Mouse (Mus musculus) hindbrain, embryonic 10.5 days (tissue): ENCODE results near the gene Slc7a14. TPM values are rescaled to one million over a fixed set of nuclear protein-coding genes. Genes with fewer than 3 reads are reported as not detected.

Experiments
- DNase-seq: peaks from one replicate; pipeline ENCODE4 v3.0.0-alpha.2; 2017; ENCODE audit warnings: low spot score
- H3K27ac ChIP-seq: fragments of 300-500 bp; sonication (generic); 2 replicates; pipeline ENCODE4 v1.5.1; 2016; ENCODE audit warnings: mild to moderate bottlenecking, moderate library complexity
- H3K27me3 ChIP-seq: fragments of 300-500 bp; sonication (generic); 2 replicates; pipeline ENCODE4 v1.6.1; 2016; ENCODE audit warnings: mild to moderate bottlenecking; ENCODE audit not compliant: poor library complexity, insufficient read depth, severe bottlenecking
- H3K36me3 ChIP-seq: fragments of 300-500 bp; sonication (generic); 2 replicates; pipeline ENCODE4 v1.6.1; 2016; ENCODE audit warnings: mild to moderate bottlenecking, moderate library complexity
- H3K4me1 ChIP-seq: fragments of 300-500 bp; sonication (generic); replicated peaks from 2 replicates; pipeline ENCODE4 v1.6.1; 2016; ENCODE audit warnings: mild to moderate bottlenecking
- H3K4me3 ChIP-seq: fragments of 300-500 bp; sonication (generic); 2 replicates; pipeline ENCODE4 v1.5.1; 2016; ENCODE audit warnings: mild to moderate bottlenecking, moderate library complexity
- H3K9me3 ChIP-seq: fragments of 300-500 bp; sonication (generic); 2 replicates; pipeline ENCODE4 v1.6.1; 2016; ENCODE audit warnings: mild to moderate bottlenecking, moderate library complexity
- WGBS: fragments of 180-500 bp; shearing (Covaris S2); methylation state at CpG from one replicate; pipeline ENCODE4 v1.1.7; 2016; 5-methylcytosine and 5-hydroxymethylcytosine counted together
- polyA plus RNA-seq: library from polyadenylated mRNA; unstranded; fragments of >200 nt; fragmentation: Nextera tagmentation; extraction: Ambion mirVana; gene quantifications from 2 replicates; pipeline ENCODE4 v1.2.1, GENCODE M21; 2016

Gene Slc7a14
- 0.55 and 0.76 TPM in 2 replicates for polyA plus RNA-seq

DNA sequence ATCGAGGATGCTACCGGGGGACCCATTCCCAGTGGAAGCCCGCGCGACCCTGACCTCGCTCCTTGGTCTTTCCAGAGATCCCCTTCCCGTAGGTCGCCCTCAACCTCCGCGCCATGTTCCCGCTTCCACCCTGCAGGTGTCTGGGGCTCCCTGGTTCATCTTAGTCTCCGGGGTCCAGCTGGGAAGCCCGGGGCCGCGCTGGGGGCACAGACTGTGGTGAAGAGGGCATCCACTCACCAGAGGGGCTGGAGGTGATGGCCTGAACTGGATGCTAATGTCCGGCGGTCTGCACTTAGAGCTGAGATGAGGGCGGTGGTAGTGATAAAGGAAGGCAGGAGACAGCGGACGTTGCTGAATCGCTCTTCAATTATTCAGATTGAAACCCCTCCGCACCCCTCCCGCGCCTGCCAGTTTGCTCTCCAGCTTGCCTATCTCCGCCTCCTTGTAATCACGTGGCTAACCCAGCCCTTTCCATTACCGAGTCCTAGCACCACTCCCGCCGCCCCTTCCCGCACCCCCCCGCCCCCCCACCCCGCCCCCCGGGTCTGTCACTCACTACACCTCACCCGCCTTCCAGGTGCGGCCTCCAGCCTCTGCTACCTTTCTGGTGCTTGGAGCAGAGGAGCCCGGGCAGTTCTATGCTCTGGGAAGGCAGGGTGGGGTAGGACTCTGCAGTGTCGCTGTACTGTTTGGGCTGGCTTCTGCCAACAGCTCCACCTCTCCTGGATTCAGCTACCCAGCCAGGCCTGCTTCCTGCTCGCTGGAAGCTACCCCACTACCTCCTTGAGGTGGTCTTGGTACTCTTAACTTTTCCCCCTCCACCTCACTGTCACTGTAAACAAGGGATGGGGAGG, at the start of gene Slc7a14:
Gene Slc7a14 (minus strand): TSS at position 445 of the 854 bp plus-strand sequence.
- Histone ChIP-seq H3K27ac (peak within 1 kb of the TSS; percentile 75), H3K4me3 (peak within 1 kb of the TSS; percentile 61), H3K27me3 (peaks cover 40% of the 10 kb centered on the region), H3K9me3 (no peaks in the 10 kb centered on the region), H3K4me1 (peaks cover 17% of the 10 kb centered on the region), H3K36me3 (no peaks in the 10 kb centered on the region)
- peak; percentile 42 for DNase-seq
- WGBS, result 1% methylated on average over 36 of the region's 38 CpGs

DNA sequence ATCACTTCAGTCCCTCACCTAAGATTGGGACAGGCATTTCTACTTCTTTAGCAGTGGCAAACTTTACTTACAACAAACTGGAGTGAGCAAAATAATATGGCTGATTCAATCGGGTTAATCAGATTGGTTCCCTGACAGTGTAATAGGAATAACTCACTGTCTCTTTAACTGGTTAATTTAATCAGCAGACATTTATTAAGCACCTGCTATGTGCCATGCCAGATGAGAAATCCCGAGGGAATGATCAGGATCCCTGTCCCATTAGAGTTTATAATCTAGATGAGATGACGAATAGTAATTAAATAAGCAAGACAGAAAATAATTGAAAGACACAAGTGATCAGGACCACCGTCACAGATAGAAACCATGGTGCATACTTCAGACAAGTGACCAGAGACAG, 36.4 kb upstream of the Slc7a14 start:
- no peaks in the 10 kb centered on the region for H3K4me1 ChIP-seq
- 85% methylated on average over 4 of the region's 4 CpGs for WGBS
- no peaks in the 10 kb centered on the region for H3K27me3 ChIP-seq
- H3K36me3 ChIP-seq, result no peaks in the 10 kb centered on the region
- H3K27ac ChIP-seq, result no peak overlapping the region
- no peaks in the 10 kb centered on the region for H3K9me3 ChIP-seq
- no peak overlapping the region for H3K4me3 ChIP-seq
- DNase-seq, result no peak

DNA sequence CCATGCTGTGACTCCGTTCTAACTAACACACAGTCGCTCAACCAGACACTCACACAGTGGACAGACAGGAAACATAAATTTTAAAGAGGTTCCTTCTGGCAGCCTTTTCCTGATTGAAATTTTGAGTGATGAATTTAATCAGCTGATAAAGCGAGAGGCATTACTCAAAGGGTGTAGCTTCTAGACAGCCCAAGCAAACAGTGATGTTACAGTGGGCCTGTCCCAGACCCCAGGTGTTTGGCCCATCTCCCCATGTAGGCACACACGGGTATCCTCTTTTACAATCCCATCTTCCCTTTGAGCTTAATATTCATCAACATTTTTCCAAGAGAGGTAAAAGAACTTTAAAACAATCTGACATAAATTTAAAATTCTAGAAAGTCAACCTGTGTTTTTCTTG, 35.6 kb upstream of the Slc7a14 start:
- Histone ChIP-seq H3K27ac (no peak overlapping the region), H3K4me1 (no peaks in the 10 kb centered on the region), H3K27me3 (no peaks in the 10 kb centered on the region), H3K9me3 (no peaks in the 10 kb centered on the region), H3K4me3 (no peak overlapping the region), H3K36me3 (no peaks in the 10 kb centered on the region)
- no peak for DNase-seq
- WGBS, result 89% methylated on average over 4 of the region's 4 CpGs

DNA sequence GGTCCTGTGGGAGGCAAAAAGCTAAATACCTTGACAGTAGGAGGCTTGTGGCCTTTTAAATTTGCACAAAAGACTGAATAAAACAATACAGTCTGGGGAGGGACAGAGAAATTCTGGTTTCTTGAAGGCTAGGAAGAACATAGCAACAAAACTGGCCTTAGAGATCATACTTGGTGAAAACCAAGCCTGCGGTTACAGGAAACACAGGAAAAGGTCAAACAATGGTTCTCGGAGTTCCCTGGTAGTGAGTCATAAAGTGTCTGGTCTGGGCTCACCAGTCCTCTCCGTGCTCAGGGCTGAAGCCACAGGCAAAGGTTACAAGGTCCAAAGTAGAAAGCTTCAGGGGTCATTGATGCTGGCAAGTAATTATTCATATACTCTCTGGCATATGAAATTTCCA, 29.1 kb upstream of the Slc7a14 start:
- Histone ChIP-seq H3K4me1 (no peaks in the 10 kb centered on the region), H3K9me3 (no peaks in the 10 kb centered on the region), H3K27ac (no peak overlapping the region), H3K36me3 (no peaks in the 10 kb centered on the region), H3K4me3 (no peak overlapping the region), H3K27me3 (no peaks in the 10 kb centered on the region)
- DNase-seq, result no peak
- WGBS, result 78% methylated on average over 3 of the region's 3 CpGs

DNA sequence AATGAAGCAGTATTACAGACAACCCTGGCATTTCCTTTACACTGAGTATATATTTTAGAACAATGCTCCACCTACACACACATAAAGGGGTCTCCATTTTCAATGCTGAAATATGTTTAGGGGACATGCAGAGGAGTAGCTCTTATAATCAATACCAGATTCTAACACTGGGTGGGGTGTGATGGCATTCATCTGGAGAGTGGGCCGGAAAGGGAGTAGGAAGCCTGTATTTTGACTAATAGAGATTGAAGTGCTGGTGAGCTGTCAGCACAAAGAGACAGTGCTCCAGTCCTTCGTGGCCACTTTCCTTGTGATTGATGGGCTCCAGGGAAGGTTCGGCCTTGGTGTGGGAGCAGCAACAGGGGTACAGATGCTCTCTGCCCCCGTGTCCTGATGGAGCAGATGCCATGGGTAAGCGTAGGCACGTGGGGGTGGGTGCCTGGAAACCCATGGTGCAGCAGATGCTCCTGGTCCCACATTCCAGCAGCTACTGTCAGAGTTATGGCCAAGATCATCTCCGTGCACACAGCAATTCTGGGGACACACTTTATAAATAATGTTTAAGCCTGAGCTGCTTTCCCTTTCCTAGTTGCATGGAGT, 18.2 kb upstream of the Slc7a14 start:
- DNase-seq, result no peak
- WGBS, result 65% methylated on average over 7 of the region's 7 CpGs
- Histone ChIP-seq H3K27ac (no peak overlapping the region), H3K9me3 (no peaks in the 10 kb centered on the region), H3K4me1 (no peaks in the 10 kb centered on the region), H3K27me3 (no peaks in the 10 kb centered on the region), H3K4me3 (no peak overlapping the region), H3K36me3 (no peaks in the 10 kb centered on the region)

DNA sequence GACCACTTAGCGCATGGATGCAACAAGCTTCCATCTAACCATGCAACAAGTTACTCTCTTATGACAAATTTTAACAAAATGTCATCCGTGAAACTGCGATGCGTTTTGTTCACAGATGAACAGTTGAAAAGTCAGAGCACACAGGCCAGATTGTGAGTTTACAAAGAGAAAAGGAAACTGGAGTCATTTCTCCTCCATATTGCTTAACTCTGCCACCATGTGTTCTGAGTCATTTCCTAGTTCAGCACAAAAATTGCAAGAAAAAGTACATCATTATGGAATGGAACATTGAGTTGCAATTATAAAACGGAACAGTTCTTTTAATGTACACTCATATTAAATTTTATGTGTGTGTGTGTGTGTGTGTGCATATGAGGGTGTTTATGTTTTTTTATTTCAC, 17.6 kb upstream of the Slc7a14 start:
- 96% methylated on average over 5 of the region's 5 CpGs for WGBS
- H3K27me3 ChIP-seq, result no peaks in the 10 kb centered on the region

DNA sequence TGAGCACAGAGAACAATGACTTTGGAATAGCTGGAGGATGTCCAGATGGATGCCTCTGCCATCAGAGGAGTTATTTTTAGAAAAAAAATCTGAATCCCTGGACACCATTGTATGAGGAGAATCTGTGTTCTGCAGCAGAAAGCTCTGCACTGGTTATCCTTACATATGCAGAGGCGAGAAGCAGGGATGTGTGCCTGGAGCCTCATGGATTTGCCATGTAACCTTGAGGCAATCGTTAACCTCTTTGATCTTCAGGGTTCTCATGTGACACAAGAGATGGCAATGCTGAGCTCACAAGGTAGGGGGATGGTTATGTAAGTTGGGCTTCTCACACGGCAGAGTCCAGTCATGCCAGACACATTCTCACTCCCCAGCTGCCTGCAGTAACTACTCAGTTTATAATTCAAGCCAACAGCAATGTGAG, 14.1 kb upstream of the Slc7a14 start:
- Histone ChIP-seq H3K4me1 (no peaks in the 10 kb centered on the region), H3K4me3 (no peak overlapping the region), H3K9me3 (no peaks in the 10 kb centered on the region), H3K27me3 (no peaks in the 10 kb centered on the region), H3K27ac (no peak overlapping the region), H3K36me3 (no peaks in the 10 kb centered on the region)
- no peak for DNase-seq
- WGBS, result 69% methylated on average over 3 of the region's 3 CpGs

More for the DNA sequence above, 17.6 kb upstream of the Slc7a14 start:
- H3K36me3 ChIP-seq, result no peaks in the 10 kb centered on the region
- H3K27ac ChIP-seq, result no peak overlapping the region
- H3K9me3 ChIP-seq, result no peaks in the 10 kb centered on the region
- no peak for DNase-seq
- H3K4me3 ChIP-seq, result no peak overlapping the region
- H3K4me1 ChIP-seq, result no peaks in the 10 kb centered on the region

DNA sequence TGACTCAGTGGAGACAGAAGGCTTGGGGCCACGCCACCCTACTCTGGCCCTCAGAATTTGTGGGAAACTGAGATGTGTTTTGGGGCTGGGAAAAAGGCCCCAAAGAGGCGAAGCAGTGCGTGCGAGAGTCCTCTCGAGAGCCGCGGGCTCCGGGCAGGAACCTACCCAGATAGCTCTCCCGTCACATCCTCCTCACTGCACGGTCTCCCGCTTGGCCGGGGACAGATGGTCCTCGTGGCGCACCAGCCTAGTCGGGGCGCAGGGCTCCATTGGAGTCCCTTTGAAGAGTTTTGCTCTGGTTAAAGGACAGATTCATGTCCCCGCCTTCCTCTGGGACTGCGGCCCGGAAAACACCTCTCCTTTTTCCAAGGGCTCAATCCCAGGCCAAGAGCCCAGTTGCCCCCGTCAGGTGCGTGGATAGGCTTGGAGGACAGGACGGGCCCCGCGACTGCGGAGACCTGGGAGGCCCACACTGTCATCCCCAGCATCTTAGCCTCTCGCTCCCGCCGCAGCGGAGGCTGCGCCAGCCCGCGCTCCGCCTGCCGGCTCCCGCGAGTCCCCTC, 726 bp downstream of the Slc7a14 start:
- DNase-seq, result peak; percentile 38
- H3K9me3 ChIP-seq, result no peaks in the 10 kb centered on the region
- peak overlapping the region; percentile 61 for H3K4me3 ChIP-seq
- no peaks in the 10 kb centered on the region for H3K36me3 ChIP-seq
- peaks cover 40% of the 10 kb centered on the region for H3K27me3 ChIP-seq
- H3K27ac ChIP-seq, result peak overlapping the region; percentile 75
- WGBS, result 1% methylated on average over 36 of the region's 36 CpGs
- H3K4me1 ChIP-seq, result peaks cover 17% of the 10 kb centered on the region

DNA sequence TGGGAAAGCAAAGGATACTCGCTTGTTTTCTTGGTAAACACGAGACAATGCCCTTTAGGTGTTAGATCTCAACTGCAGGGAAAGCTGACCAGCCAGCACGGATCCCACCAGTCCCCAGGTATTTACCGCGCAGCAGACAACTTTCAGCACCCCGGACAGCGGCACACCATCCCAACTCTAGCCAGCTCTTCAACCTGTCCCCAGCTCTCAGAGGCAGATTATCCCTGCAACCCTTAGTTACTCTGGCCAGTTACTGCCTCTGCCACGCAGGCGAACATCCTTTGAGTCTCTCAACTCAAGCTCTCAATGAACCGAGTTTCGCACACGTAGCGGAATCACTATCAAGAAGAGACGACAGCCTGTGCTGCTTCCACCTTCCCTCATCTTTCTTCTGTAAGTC, 1.3 kb downstream of the Slc7a14 start:
- H3K27ac ChIP-seq, result no peak overlapping the region
- DNase-seq, result peak; percentile 70
- H3K27me3 ChIP-seq, result peaks cover 40% of the 10 kb centered on the region
- H3K4me3 ChIP-seq, result peak overlapping the region; percentile 61
- H3K9me3 ChIP-seq, result no peaks in the 10 kb centered on the region
- WGBS, result 3% methylated on average over 14 of the region's 14 CpGs
- H3K4me1 ChIP-seq, result peaks cover 17% of the 10 kb centered on the region
- no peaks in the 10 kb centered on the region for H3K36me3 ChIP-seq

DNA sequence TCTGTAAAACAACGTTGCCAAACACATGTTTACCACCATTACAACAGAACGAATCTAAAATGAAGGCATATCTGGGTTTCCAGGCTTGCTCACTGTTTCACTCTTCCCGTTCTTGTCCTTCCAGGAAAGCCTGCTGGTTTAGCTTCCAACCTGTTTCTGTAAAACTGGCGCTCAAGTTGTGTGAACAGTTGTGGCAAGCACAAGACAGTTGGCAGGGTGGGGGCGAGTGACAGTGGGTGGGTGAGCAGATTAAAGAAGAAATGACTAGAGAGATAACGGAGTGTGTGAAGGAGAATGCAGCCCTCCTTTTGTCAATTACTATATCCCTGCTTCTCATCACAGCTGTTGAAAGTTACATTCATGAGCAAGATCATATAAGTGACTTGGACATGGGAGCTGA, 2.2 kb downstream of the Slc7a14 start:
- DNase-seq, result no peak
- Histone ChIP-seq H3K27ac (no peak overlapping the region), H3K9me3 (no peaks in the 10 kb centered on the region), H3K4me3 (no peak overlapping the region), H3K36me3 (no peaks in the 10 kb centered on the region), H3K4me1 (peaks cover 17% of the 10 kb centered on the region), H3K27me3 (peaks cover 40% of the 10 kb centered on the region)
- 81% methylated on average over 6 of the region's 6 CpGs for WGBS

DNA sequence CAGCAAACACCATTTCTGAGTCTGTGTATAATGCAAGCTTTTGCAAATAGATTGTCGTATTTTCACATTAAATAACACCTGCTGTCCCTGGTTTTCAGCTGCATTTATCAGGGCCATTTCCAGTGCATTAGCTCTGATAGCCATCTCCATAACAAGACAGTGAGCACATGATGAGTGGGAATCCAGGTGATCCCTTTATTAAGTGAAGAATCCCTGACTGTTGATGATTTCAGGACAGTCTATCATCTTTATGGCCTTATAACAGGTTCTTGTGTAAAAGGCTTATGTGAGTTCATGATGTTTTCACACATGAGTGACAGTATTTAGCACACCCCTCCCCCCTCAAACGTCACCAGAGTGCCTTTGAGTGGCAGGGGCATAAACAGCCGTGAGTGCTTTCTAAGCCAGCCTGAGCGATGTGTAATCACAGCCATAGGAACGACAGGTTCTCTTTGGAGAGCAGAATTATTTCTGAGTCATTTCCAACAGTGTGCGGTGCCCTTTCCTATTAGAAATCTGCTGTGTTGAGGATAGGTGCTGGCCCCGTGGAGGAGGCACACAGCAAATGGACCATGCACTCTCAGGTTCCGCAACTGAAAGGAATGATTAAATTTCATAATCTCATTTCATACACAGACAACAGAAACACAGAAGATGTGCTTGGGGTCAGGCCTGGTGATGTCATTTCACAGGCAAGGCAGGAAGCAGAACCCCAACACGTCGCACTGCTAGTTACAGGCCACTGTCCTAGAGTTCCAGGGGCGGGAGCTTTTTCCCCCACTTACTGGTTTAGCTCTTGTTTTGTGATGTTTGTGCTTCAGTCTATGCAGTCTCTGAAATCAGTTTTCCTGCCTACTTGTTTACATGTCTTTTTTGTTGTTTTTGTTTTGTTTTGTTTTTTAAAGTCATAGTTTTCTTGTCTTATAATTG, 18.2 kb downstream of the Slc7a14 start:
- no peaks in the 10 kb centered on the region for H3K27me3 ChIP-seq
- H3K4me3 ChIP-seq, result no peak overlapping the region
- WGBS, result 79% methylated on average over 11 of the region's 11 CpGs
- no peaks in the 10 kb centered on the region for H3K9me3 ChIP-seq
- no peaks in the 10 kb centered on the region for H3K36me3 ChIP-seq
- H3K4me1 ChIP-seq, result no peaks in the 10 kb centered on the region
- H3K27ac ChIP-seq, result no peak overlapping the region
- no peak for DNase-seq

DNA sequence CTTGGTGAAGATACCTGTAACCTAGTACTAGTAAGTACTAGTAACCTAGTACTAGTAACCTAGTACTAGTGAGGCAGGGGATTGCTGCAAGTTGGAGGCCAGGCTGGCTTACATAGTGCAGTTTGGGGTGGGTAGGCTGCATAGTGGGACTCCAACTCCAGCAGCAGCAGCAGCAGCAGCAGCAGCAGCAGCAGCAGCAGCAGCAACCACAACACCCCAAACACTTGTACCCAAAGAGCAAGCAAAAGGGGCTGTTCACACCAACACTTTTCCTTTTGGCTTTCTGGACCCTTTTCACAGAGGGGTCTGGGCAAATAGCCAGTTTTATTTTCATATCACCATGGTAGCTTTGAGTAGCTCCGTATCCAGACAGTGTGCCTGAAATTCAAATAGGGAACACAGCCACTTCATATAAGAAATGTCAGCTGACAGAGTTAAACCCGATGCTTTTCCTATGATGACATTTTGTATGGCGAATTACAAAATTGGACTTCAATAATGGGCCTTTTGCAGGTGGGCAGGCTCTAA, 22.7 kb downstream of the Slc7a14 start:
- no peak overlapping the region for H3K27ac ChIP-seq
- no peaks in the 10 kb centered on the region for H3K9me3 ChIP-seq
- no peak overlapping the region for H3K4me3 ChIP-seq
- WGBS, result 91% methylated on average over 3 of the region's 3 CpGs
- 0 out of 2 replicates have a peak, but pooled peaks cover 3% of the 10 kb centered on the region for H3K4me1 ChIP-seq
- H3K27me3 ChIP-seq, result no peaks in the 10 kb centered on the region
- H3K36me3 ChIP-seq, result no peaks in the 10 kb centered on the region
- no peak for DNase-seq
